Mouse (Mus musculus): ENCODE data around the gene Lrrc74a. TPM values are rescaled to one million over a fixed set of nuclear protein-coding genes. Genes with fewer than 3 reads are reported as not detected.

Gene Lrrc74a
- polyA plus RNA-seq, 1 experiment from 2014 or later = not detected

- in situ Hi-C loops (cut with MboI; ENCODE audit: low pct_unique_long_range_greater_than_20kb) = no loop called here
- no peak for DNase-seq (ENCODE audit: low read depth, low spot score)
- no peaks in the 10 kb centered on the region for H3K27me3 ChIP-seq
- ChIA-PET POLR2A (no interaction called here), CTCF (no interaction called here)
- ATAC-seq = no peak
- no peak for TF ChIP-seq CTCF (IDR thresholded peaks at IDR 0.05)
These were observed 76.7 kb downstream of the Lrrc74a start for GRCm38 (mm10) chr12:86810725-86811444.

DNA sequence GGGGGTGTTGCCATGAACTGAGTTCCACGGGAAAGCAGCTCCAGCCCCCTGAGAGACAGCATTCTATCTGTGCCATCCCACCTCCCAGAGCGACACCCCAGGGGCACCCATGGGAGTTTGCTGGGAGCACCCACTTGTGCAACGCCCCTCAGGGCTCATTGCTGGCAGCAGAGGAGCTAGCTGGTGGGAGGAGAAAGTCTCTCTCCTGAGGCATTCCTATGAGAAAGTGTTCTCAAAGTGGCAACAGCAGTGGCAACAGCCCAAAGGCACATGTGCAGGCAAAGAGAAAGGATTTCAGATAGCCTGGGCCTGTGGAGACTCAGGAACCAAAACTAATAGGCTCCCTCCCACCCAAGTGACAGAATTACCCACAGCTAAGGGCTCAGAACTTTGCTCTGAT, 78.6 kb downstream of the Lrrc74a start:
- CTCF ChIA-PET = interaction anchor here (1.2 kb wide), 1 partner anchor 14 kb away, joined by 3 read pairs; no protein-coding TSS in a partner anchor

More for the DNA sequence above, 78.6 kb downstream of the Lrrc74a start:
- no peak for TF ChIP-seq CTCF (IDR thresholded peaks at IDR 0.05)
- H3K27me3 ChIP-seq = no peaks in the 10 kb centered on the region
- ATAC-seq (no peak), DNase-seq (ENCODE audit: low read depth, low spot score) (no peak)
- POLR2A ChIA-PET = interaction anchor here (1.0 kb wide), 1 partner anchor 9 kb away, joined by 3 read pairs; no protein-coding TSS in a partner anchor
- in situ Hi-C loops (cut with MboI; ENCODE audit: low pct_unique_long_range_greater_than_20kb) = no loop called here

Other genes starting within 250 kb of the Lrrc74a start
- gene Vash1, start 55.7 kb upstream of the Lrrc74a start, polyA plus RNA-seq (2021) = 1.5 TPM
- gene Angel1, start 7.9 kb upstream of the Lrrc74a start, polyA plus RNA-seq (2021) = 4.9 TPM
- 97.1 TPM for gene Irf2bpl, start 150.4 kb downstream of the Lrrc74a start, polyA plus RNA-seq (2021)
- gene Cipc, start 212.7 kb downstream of the Lrrc74a start, polyA plus RNA-seq (2021) = 34.8 TPM

All from Patski (cell line).